Mouse (Mus musculus) left cerebral cortex, adult 18-20 months (tissue): ENCODE measurements around the gene Thsd7a. TPM values are rescaled to one million over a fixed set of nuclear protein-coding genes. Genes with fewer than 3 reads are reported as not detected.
A peak's percentile ranks its signal among the peaks of the same experiment; 100 is the strongest.

Source experiments
- DNase-seq, 2 experiments: peaks; one replicate each; pipeline ENCODE4 v3.0.0; 2021 to 2022; ENCODE audit warnings: low spot score in 2 of 2, mixed read lengths in 1 of 2
- long read RNA-seq, 2 experiments: library from polyadenylated mRNA; stranded (forward); transcript quantifications; one replicate each; pipeline ENCODE4 v2.0.0; 2021
- total RNA-seq, 2 experiments: library from RNA; stranded (reverse); gene quantifications; 2 replicates each; pipeline ENCODE4 v1.2.3; 2021

Gene Thsd7a
- 10 to 100 TPM; 33.8 to 34.7 TPM for total RNA-seq
- long read RNA-seq, experiment 1 = 0 reads
- long read RNA-seq, experiment 2 = 0 reads

GRCm38 (mm10) chr6:12748787-12749530 is at the start of gene Thsd7a:
Gene Thsd7a, minus strand, starts transcription at chr6:12749410.
- peak; percentile 49 to 64 for DNase-seq

DNA sequence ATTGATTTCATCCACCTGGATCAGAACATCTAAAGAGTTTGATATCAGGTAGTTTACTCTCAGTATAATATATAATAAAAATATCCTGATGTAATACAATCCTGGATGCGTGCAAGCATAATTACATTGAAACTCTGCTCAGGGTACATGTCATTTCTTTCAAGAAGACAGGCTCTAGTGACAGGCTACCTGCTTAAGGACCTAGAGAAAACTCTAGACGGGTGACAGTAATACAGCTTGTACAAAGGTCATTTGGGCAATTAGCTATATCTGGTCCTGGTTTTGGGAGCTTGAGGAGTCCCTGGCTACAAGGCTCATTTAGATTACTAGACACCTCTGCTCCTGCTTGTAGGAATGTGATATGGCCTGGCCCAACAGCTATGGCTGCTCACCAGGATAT is 37.9 kb upstream of the Thsd7a start:
- no peak for DNase-seq

DNA sequence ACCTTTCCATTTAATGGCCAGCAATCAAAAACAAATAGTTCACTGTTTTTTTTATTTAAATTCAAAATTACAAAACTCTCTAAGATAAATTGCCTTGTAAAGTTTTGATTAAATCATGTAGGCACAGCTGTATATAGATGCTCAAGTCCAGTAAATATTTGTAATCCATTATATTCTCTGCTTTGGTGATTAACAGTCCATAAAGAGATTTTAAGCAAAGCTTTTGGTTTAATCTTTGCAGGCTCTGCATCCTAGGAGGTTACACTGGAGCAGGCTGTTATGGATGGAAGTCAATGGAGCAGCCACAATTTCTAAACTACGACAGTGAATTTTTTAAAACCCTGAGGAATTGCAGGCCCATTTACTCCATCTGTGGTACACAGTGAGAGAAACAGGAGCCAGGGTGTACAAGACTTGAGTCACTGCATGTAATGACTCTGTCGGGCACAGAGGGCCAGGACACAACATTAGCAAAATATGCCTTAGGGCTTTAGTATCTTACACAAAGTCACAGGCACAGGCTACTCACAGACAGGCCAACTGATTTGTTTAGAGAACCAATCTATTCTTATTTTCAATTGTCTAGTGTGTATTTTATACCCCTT is 37.3 kb upstream of the Thsd7a start:
- no peak for DNase-seq

GRCm38 (mm10) chr6:12784918-12785618 is 35.9 kb upstream of the Thsd7a start:
- no peak for DNase-seq

DNA sequence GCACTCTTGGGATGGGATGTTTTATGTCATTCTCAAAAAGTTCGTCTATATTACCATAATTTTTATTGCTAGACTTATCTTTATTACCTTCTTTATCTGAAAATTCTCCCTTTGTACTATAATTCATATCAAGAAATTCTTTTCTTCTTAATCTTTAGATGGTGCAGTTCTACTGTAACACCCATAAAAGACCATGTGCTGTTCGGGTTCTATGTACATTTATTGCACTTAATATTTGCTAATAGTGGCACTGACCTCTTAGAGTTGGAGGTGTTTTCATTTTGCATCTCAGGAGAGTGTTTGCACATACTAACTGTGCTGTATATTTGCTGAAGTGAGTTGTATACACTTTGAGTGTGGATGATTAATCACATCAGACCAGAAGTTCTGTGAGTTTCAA is 23.6 kb upstream of the Thsd7a start:
- no peak for DNase-seq

GRCm38 (mm10) chr6:12765191-12765590 is 16.0 kb upstream of the Thsd7a start:
- DNase-seq = no peak

DNA sequence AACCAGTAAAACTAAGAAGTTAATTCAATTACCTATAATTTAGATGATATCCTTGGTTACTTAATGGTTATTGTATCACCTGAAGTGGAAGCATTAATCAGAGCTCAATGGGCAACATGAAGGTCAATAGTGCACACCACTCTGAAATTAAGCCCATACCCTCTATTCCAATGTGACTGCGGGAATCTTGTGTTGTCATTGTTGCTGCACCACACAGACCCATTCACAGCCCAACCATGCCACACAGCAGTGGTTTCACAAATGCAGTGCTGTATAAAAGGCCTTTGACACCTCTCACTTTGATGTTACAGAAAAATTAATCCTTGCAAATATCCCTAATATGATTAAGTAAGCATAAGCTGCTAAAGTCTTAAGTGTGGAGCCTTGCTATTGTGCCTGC is 15.4 kb upstream of the Thsd7a start:
- DNase-seq = no peak

DNA sequence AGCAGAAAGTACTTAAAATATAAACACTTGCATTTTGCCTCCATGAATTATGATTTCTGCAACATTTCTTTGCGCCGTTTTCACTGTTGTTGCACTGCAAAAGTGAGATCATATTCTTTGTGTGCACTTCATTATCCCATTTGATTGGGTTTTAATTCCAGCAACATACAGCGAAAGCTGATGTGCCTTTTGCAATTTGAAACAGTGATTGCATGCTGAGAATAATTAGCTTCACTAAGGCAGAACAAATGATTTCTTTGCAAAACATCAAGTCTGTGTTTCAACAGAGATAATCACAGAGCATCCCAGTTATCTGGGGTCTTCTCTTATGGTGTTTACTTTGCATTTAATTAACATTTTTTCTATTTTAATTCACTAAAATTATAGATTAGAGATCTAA is 14.6 kb upstream of the Thsd7a start:
- DNase-seq = no peak

DNA sequence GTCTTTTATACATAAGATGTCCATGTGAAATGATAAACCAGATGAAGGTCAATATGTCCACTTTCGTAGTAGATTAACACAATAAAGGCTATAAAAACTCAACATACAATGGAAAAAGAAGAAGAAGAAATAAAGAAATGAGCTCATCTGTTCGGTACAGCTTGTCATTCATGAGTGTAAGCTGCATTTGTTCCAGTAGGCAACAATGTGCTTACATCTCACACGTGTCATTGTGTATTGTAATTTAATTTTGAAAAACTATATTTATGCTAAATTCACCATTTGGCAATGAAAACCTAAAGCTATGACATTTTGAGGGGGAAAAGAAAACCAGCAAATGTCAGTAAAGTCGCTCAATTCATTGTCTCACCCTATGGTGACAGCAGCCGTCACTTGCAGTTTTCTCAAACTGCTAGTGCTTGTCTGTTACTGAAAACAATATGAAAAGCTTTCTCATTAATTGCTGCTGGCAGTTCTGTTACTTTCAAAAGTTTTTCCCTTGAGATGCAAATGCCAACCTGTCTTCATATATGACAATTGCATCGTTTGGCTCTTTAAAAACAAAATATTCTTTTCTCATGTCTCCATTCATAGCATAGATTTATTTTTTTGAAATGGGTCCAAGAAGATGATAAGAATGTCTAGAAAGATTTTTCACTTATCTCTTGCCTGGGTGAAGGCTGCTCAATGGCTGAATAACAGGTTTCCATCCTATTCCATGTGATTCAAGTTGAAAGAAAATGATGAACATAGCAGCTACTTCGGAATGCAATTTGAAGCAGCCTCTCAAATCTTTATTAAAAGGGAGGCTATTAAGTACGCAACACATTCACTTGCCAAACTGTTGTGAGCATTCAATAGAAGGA is 10.4 kb upstream of the Thsd7a start:
- no peak for DNase-seq

GRCm38 (mm10) chr6:12752297-12752696 is 3.1 kb upstream of the Thsd7a start:
- DNase-seq = no peak

DNA sequence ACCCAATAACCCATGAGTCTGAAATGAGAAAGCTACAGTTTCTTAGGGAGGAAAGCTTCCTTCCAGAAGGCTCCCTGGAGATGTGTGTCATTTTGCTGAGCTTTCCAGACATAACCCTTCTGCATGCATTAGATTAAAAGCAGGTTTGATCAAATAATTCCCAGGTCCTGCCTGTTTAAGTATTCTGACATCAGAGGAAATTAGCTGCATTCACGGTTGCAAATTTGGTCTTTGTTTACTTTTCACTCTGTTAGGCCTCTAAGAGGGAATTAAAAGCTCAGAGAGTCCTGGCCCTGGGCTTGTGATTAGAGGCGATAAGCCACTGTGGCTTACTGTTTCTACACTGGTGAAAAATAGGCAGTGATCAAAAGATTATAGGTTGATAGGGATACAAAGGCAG is 1.2 kb upstream of the Thsd7a start:
- no peak for DNase-seq

DNA sequence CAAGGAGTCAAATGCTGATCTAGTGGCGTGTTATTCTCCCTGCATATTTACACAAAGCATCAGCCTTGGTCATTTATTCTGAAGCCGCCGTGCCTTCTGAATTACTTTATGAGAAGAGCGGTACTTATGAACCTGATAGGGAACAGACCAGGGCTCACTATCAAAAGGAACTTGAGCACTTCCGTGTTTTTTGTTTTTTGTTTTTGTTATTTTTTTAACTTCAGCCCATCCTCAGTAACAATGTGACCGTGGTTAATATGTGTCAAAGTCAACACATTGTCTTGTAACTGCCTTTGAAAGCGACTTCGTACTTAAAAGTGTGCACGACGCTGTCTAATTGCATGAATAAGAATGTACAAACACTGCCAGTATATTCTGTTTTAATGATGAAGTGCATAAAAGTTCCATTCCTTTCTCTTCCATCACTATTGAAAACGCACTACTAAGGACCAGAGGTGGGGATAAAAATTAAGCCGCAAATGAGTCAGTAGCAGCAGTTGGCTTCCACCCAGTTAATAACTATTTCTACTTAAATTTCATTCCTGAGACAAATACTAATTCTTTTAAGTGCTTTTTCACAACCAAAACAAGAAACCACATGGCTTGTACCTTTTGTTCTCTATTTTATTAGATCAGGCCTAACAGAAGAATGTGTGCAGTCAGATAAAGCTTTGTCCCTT is 461 bp upstream of the Thsd7a start:
- DNase-seq = no peak

- peak in 1 of 2 experiments; percentile 6 for DNase-seq
These were observed 790 bp downstream of the Thsd7a start for GRCm38 (mm10) chr6:12748454-12748786.

DNA sequence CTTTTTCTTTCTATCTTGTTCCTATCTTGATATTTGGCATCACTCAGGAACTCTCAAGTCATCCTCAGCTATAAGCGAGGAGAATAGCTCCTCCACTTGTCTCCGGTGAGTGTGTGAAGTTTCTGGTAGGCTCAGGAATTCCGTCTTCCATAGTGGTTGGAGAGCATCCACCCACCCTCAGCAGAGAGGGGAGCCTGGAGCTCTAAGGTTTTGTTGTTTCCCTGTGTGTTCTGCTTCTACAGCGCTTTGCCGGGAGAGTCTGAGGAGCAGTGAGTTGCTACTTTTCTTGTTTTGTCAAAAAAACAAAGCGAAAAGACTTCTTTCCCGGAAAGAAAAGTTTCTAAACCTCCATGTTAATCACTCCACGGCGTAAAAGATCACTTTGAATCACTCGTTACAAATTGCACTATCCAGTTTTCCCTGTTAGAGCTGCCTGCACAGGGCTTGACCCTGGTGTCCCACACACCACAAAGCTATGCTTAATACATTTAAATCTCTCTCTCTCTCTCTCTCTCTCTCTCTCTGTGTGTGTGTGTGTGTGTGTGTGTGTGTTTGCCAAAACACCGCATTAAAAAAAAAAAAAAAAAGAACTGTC is 1.3 kb downstream of the Thsd7a start:
- DNase-seq = peak; percentile 5 to 26

DNA sequence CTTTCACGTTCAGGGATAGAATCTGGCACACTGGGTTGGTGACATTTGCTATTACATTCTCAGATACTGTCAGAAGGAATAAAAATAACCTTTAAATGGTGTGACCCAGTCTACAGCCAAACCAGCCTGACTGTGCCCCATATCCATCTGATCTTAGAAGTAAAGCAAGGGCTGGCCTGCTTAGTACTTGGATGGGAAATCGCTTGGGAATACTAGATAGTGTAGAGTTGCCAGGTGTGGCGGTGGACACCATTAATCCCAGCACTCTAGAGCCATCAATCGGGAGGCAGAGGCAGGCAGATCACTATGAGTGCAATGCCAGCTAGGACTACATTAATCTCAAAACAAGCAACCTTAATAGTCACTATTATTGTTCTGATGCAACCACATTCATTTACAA is 6.4 kb downstream of the Thsd7a start:
- DNase-seq = no peak

DNA sequence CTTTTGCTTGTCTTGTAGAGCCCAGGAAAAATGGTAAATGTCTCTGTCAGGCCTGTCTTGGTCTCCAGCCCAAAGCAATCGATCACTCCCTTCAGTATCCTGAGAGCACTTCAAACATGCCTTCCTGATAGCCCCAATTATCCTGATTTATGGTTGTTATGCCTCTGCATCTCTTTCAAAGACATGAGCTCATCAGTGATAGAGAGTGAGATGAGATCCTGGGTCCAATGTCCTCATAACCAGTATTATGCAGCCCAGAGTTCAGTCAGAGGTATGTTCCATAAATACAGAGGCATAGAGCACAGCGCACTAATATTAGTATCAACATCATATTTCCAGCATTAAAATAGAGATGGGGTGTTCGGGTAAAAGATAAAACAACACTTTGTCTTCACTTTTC is 15.3 kb downstream of the Thsd7a start:
- no peak for DNase-seq

GRCm38 (mm10) chr6:12716071-12716470 is 33.1 kb downstream of the Thsd7a start:
- DNase-seq = no peak

DNA sequence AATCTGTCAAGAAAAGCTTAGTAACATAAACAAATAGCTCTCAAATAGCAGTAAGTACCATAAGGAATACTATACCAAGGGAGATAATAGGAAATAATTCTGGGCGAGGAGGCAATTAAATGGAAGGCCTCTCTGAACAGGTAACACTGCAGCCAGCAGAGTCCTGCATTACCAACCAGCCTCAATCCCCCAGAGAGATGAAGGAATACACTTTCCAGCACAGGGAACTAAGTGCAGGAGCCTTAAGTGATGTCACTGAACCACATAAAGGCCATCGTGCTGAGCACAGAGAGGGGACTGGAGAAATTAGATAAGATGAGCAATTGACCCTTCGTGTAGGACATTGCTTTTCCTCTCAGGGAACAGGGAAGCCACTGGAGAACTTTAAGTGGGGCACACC is 36.6 kb downstream of the Thsd7a start:
- DNase-seq = no peak

DNA sequence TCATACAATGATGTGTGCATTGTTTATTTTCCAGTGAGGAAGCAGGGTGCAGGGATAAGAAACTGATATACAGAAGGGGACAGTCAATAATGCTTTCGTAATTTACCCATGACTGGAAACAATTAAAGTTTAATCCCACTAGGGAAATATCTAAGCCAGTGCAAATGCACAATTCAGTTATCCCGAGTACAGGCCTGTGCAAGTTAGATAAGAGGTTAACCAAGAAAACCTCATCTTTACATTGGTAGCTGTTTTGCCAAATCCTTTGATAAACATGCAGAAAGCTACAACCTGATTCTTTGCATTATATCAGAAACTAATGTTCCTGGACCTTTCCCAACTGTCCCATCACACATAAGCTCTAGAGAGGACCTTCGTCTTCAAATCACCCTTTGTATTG is 46.3 kb downstream of the Thsd7a start:
- DNase-seq = no peak

DNA sequence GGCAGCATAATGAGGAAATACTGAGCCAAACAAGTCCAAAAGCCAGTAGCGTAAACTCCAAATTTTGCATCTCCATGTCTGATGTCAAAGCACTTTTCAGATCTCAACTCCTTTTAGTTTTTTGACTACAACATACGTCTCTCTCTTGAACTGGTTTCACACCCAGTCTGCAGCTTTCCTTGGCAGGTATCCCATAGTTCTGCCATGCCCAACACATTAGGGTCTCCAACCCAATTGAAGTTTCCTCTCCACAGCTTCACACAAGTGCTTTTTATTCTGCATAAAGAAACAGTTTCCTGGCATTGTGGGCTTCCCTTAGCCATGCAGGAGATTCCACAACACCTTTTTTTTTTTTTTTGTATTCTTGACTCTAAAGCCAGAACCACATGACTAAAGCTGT is 50.1 kb downstream of the Thsd7a start:
- no peak for DNase-seq

DNA sequence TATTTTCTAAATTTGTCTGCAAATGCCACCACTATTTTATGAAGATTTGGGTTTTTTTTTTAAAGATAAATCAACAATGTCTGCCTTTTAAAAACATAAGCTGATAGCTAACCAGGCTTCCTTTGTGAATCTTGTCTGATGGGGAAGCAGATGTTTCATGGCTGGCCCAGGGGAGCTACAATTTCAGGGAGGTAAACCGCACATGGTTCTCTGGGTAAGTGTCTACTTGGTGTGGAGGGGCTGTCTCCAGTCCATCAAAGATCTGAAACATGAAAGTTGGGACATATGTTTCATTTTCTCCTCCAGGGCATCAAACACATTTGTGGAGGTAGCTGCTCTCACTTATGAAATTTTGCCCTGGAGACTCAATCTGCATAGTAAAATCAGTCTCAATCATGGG is 55.5 kb downstream of the Thsd7a start:
- DNase-seq = no peak
